Mouse (Mus musculus) MEL-GATA-1-ER (cell line): ENCODE measurements around the gene Alas2.

Source experiments
- DNase-seq: peaks from one replicate; pipeline ENCODE4 v3.0.0-alpha.2; 2012; ENCODE audit warnings: low read depth; ENCODE audit errors: extremely low read depth

Alas2 gene

GRCm38 (mm10) chrX:150547239-150547638, at the start of gene Alas2:
Gene Alas2, plus strand, starts transcription at chrX:150547375.
- DNase-seq = no peak

GRCm38 (mm10) chrX:150508696-150509095, 38.5 kb upstream of the Alas2 start:
- DNase-seq = no peak

DNA sequence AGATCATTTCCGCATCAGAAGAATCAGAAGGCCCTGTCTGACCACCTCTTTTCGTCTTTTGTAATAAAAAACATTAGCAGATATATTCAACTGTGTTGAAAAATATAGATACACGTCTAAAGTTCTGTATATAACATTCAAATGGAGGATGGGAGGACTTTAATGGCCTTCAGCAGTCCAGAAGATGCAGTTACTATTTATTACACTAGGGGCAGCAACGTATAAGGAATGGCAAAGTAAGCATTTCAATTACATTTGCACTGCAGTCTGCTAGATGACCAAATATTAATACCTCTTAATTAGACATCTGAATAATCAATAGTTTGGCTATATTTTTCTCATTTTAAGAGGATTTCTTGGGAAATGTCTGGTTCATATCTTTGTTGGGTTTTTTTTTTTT, 36.5 kb upstream of the Alas2 start:
- DNase-seq = peak; percentile 60

GRCm38 (mm10) chrX:150511274-150511673, 35.9 kb upstream of the Alas2 start:
- DNase-seq = no peak

- no peak for DNase-seq
These were observed 33.0 kb upstream of the Alas2 start for GRCm38 (mm10) chrX:150514127-150514526.

GRCm38 (mm10) chrX:150516015-150516414, 31.2 kb upstream of the Alas2 start:
- DNase-seq = peak; percentile 33

DNA sequence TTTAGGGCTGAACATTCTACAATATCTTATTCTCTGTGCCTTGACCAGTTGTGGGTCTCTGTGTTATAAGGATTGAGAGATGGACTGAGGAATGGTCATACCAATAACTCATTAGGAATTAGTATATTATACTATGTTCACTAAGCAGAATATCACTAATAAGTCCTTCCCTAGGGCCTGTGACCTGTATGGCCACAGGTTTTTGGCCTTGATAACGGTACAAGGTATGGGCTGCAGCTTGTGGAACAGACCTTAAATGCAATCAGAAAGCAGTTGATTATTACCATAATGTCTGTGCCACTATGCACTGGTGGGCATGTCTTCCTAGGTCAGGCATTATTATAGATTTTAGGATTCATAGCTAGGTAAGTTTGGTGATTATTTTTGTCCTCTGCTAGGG, 30.7 kb upstream of the Alas2 start:
- no peak for DNase-seq

DNA sequence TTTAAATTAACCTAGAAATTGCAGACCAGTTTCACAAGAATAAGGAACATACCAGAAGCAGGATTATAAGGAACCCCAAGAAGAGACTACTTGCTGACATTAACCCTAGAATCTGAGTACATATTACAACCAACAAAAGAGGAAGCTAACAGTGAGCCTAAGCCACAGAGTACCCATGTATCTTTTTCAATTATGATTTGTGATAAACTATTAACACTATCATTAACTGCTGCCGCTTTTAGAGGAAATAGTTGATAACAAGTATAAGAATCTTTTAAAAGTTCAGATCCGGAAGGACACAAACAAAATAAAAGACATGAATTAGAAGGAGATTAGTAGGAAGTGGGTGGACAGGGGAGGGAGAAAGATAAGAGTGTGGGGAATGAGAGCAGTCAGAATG, 7.1 kb upstream of the Alas2 start:
- peak; percentile 84 for DNase-seq

GRCm38 (mm10) chrX:150541684-150542083, 5.5 kb upstream of the Alas2 start:
- DNase-seq = no peak

GRCm38 (mm10) chrX:150549639-150550038, 2.5 kb downstream of the Alas2 start:
- peak; percentile 100 for DNase-seq

GRCm38 (mm10) chrX:150551986-150552385, 4.8 kb downstream of the Alas2 start:
- no peak for DNase-seq

DNA sequence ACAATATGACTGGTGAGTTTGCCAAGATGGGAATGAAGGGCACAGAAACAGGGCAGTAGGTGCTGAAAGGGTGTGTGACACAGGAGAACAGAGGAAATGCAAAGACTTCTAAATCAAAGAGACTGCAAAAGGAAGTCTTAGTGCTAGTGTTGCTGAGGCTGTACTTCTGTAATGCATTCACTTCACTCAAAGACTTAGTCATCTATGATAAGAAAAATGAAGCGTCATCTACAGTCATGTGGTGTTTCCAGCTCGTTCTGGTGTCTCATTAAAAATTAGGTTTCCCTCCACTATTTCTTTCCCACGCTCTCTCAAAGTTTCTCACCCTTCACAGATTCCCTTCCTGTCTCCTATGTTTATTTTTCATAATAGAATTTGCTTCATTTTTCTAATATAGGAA, 6.9 kb downstream of the Alas2 start:
- no peak for DNase-seq

GRCm38 (mm10) chrX:150564644-150565357, 17.6 kb downstream of the Alas2 start:
- peak; percentile 87 for DNase-seq

DNA sequence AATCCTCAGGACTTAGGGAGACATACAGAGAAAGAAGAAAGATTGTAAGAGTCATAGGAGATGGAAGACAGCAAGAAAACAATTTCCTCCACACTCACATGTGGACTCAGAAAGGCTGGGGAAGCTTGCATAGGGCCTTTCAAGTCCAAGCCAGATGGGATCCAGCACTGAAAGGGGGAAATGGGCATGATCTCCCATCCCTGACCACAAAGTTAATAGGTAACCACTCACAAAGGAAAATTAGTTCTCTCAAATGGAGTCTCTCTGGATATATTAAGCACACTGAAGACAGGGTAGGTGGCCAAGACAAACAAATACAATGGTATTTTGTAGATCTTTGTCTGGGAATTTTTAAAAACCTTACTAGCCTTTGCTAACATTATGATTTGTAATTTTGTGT, 34.7 kb downstream of the Alas2 start:
- no peak for DNase-seq

DNA sequence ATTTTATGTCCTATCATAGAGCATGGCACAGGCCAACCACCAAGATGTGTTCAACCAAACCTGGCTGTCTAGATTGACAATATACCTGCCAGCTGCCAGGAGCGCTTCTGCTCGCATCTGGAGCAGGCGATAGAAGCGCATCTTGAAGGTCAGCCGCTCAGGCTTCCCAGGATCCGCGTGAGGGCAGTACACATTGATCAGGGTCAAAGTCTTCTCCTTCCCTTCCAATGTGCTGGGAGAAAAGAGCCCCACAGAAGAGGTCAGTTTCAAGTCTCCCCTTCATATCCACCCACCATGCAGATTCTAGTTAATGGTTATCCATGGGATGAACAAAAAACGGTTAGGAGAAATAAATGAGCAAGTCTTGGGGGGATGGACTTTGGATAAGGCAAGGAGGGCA, 37.9 kb downstream of the Alas2 start:
- no peak for DNase-seq

DNA sequence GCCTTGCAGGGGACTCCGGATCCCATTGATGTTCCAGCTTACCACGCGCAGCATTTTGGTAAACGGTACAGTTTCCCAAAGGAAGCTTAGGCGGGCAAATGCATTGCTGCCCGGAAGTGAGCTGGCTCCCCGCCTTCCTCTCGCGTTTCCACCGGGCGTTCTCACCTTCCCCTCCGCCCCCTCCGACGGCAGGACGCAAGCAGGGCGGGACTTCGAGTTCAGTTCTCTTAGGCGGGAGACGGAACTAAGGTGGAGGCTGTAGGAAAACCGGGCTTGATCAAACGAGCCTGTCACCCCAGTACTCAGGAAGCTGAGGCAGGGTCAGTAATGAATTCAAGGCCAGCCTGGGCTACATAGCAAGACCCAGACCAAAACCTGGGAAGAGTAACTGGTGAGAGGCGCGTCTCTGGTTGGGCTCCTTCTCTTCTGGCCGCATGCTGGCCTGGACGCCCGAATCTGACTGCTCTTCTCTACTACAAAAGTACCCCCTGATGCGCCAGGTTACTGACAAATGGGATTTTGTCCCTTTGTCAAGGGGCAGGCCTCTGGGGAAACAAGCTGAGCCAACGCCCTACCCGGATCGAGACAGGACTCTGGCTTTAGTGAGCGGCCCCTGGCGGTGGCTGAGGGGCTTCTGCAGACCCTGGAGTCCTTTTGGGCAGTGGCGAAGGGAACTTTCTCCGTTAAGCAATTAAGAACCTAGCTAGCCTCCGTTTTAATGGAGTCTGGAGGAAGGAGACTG, 41.0 kb downstream of the Alas2 start, which contains the start of gene Pfkfb1:
Pfkfb1 (plus strand) TSS at position 207 of the 742 bp plus-strand sequence.
- DNase-seq = peak; percentile 79

- DNase-seq = no peak
These were observed 42.5 kb downstream of the Alas2 start, which contains the start of gene Apex2 for GRCm38 (mm10) chrX:150589696-150590095. Gene Apex2, minus strand, starts transcription at chrX:150589868.

DNA sequence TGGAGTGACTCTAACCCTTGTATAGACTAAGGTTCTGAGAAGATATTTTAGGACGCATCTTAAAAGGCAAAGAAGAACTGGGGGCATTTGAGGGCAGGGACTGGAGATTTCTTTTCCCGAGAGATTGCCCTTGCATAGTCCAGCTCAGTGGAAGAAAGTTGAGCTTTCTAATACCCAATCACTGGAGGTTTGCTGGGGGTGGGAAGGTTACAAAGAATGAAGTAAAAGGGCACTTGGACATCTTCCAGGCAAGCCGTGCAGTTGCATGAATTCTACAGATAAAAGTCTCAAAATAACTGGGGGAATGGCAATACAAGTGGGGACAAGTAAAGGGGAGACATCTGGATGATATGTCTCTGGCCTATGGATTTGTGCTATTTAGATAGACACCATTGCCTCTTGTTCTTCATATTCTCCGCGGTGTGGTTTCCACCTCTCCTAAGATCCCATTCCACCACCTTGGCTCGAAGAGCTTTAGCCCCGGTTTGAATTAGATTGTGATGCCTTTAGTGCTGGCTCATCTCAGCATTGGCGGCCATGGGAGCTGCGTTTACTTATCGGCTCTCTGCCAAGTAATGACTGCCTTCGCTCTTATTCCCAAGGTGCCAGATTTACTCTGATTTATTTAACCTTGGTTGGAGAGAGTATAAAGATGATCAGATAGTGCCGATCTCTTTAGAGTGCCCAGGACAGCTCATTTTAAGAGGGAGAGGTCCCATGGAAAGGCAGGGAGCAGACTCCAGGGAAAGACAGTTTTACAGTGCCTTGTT, 46.3 kb downstream of the Alas2 start:
- DNase-seq = no peak

DNA sequence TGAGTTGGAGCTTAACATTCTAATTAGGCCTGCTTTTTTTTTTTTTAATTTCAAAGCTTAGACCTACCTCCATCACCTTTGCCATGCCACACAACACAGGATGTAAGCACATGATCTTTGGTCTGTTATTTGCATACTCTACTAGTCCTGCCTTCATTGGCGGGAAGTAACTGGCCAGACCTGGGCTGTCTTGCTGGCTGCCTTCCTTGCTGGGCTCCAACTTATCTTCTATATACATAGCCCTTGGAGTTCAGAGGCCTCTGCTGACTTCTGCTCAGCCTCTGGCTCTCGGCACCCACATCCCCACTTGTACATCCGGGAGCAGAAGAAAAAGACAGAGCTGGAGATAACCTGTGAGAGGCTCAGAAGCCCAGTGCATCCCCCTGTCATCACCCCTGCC, 47.0 kb downstream of the Alas2 start:
- DNase-seq = no peak

- DNase-seq = no peak
These were observed 48.0 kb downstream of the Alas2 start for GRCm38 (mm10) chrX:150595016-150595760.

DNA sequence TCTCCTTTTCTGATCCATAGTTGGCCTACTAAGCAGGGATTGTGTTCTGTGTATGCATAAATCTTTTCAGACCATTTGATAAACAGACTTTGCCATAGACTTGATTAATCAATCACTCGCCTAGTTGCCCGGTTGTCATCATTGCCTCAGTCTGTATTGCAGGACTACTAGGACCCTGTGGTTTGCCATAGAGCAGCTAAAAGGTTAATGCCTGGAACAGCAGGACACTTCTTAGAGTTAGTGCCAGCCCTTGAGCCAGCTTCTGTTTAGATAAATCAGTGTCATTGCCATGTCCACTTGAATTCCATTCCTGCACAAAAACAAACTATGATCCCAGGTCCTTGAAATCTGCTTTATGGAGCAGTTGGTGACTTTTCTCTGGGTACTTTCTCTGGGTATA, 51.7 kb downstream of the Alas2 start:
- DNase-seq = no peak
